Comparison of ENCODE assay signal across 10 mouse cellular contexts in the genomic region with DNA sequence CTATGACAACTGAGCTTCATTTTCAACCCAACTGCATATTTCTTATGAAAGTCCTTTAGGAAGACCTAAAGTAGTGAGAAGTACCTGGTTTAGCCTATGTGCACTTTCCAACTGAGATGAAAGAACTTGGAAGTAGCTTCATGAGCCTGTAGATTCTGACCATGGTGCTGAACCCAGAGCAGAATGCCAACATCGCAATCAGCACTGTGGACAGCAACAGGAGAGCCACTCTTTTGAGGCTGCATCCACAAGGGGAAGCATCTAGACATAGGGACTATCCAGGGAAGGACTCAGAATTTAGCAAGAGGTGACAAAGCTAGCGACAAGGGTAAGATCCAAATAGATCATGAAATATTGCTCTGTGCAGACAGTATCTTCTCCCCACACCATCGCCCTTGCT. TPM values are rescaled to one million over a fixed set of nuclear protein-coding genes. Genes with fewer than 3 reads are reported as not detected.
A peak's percentile ranks its signal among the peaks of the same experiment; 100 is the strongest.
DNase-seq lines count a peak whose midpoint lies in the region; ATAC-seq and TF ChIP-seq lines count a peak whose summit lies in the region.
"Had no signal": no experiment of that assay in that cellular context is flagged by ENCODE, and none has a peak within 500 bp of the region (broad histone marks: within the 10 kb centered on the region; RNA-seq: fewer than 3 reads in every experiment).

No protein-coding gene starts in this region.

- no peaks in the 10 kb centered on the region for H3K27me3 ChIP-seq in heart, postnatal 0 days (ENCODE audit: control insufficient read depth, insufficient read depth, low read length)
- H3K27me3 ChIP-seq in myocyte (ENCODE audit: control insufficient read depth, insufficient read depth, insufficient read length) = no peaks in the 10 kb centered on the region
- H3K27me3 ChIP-seq: heart, embryonic 15.5 days had no signal

- TF ChIP-seq EP300 in heart, postnatal 0 days (IDR thresholded peaks at IDR 0.05; ENCODE audit: low read depth) = no peak

- no peak for TF ChIP-seq POLR2A in myocyte (IDR thresholded peaks at IDR 0.05; ENCODE audit: insufficient read length, low read depth)

- 27% methylated on average over 3 of the region's 3 CpGs for WGBS in heart, postnatal 0 days

- H3K4me1 ChIP-seq in heart, postnatal 0 days (ENCODE audit: control insufficient read depth, insufficient read depth) = no peaks in the 10 kb centered on the region
- H3K4me1 ChIP-seq: heart, embryonic 15.5 days; midbrain, embryonic 10.5 days had no signal

- no peak overlapping the region for H3K4me2 ChIP-seq in heart, postnatal 0 days (ENCODE audit: low read depth, low read length)
- no peak overlapping the region for H3K4me2 ChIP-seq in myocyte (ENCODE audit: low read depth)
- H3K4me2 ChIP-seq: heart, embryonic 15.5 days had no signal

- H3K27ac ChIP-seq in heart, postnatal 0 days (ENCODE audit: low read depth) = no peak overlapping the region
- H3K27ac ChIP-seq: heart, embryonic 15.5 days; midbrain, embryonic 10.5 days had no signal

- H3ac ChIP-seq in myocyte (ENCODE audit: control insufficient read depth, insufficient read length) = no peak overlapping the region

- H3K9me3 ChIP-seq in heart, postnatal 0 days (replicated peaks; ENCODE audit: control insufficient read depth, low read length) = no peaks in the 10 kb centered on the region
- H3K9me3 ChIP-seq: heart, embryonic 15.5 days; midbrain, embryonic 10.5 days had no signal

- ATAC-seq in heart, postnatal 0 days (ENCODE audit: insufficient read depth, low read depth) = no peak
- no peak for ATAC-seq in inflammation-experienced regulatory T-cells, adult 6 months

- peak; percentile 24 for TF ChIP-seq CTCF in heart, postnatal 0 days (IDR thresholded peaks at IDR 0.05; ENCODE audit: low read depth)

- no peak overlapping the region for H3K9ac ChIP-seq in heart, postnatal 0 days (replicated peaks; ENCODE audit: low read depth, low read length)
- H3K9ac ChIP-seq: heart, embryonic 15.5 days had no signal

- no peak overlapping the region for H3K4me3 ChIP-seq in heart, postnatal 0 days (ENCODE audit: low read depth, low read length)
- no peak overlapping the region for H3K4me3 ChIP-seq in myocyte
- H3K4me3 ChIP-seq: heart, embryonic 15.5 days; midbrain, embryonic 10.5 days had no signal

- DNase-seq in layer of hippocampus, postnatal 10 days (ENCODE audit: low spot score in 2 of 2) = peak; percentile 21 to 27
- no peak for DNase-seq in layer of hippocampus, postnatal 25 days (ENCODE audit: extremely low spot score in 1 of 2, low spot score in 1 of 2)
- DNase-seq in ZHBTc4 (ENCODE audit: low read depth, low spot score) = peak; percentile 77
- DNase-seq in heart, postnatal 0 days (ENCODE audit: low spot score) = peak; percentile 53
- no peak for DNase-seq in left cerebral cortex, adult 18-20 months (ENCODE audit: low spot score in 2 of 2)
- no peak for DNase-seq in frontal cortex, postnatal 25 days (ENCODE audit: low spot score in 2 of 2)

- H3K79me2 ChIP-seq in myocyte (ENCODE audit: control insufficient read depth, insufficient read depth) = no peaks in the 10 kb centered on the region

- no peaks in the 10 kb centered on the region for H3K36me3 ChIP-seq in heart, postnatal 0 days (replicated peaks; ENCODE audit: control insufficient read depth, insufficient read depth, low read length)
- no peaks in the 10 kb centered on the region for H3K36me3 ChIP-seq in myocyte (ENCODE audit: control insufficient read depth, insufficient read depth)
- H3K36me3 ChIP-seq: heart, embryonic 15.5 days; midbrain, embryonic 10.5 days had no signal

TF ChIP-seq in myocyte, 11 proteins besides CTCF, POLR2A, EP300 and RAD21:
- TF ChIP-seq MAX (IDR thresholded peaks at IDR 0.05; ENCODE audit: low read depth) = peak; percentile 94
- no peak for TF ChIP-seq POLR2AphosphoS2 (IDR thresholded peaks at IDR 0.05; ENCODE audit: insufficient read length, low read depth)
- TF ChIP-seq REST (IDR thresholded peaks at IDR 0.05; ENCODE audit: insufficient read depth, insufficient read length) = peak; percentile 100
- no peak for TF ChIP-seq USF1 (IDR thresholded peaks at IDR 0.05; ENCODE audit: low read depth)
- no peak for TF ChIP-seq TCF12 (IDR thresholded peaks at IDR 0.05; ENCODE audit: insufficient read depth, poor library complexity, severe bottlenecking)
- TF ChIP-seq MYOD1 (IDR thresholded peaks at IDR 0.05; ENCODE audit: control insufficient read depth in 1 of 3, insufficient read length in 2 of 3, low read depth in 2 of 3) = no peak
- no peak for TF ChIP-seq SRF (IDR thresholded peaks at IDR 0.05; ENCODE audit: control insufficient read depth, insufficient read length, low read depth)

RNA-seq across cellular contexts. Expression of a gene that starts 13.8 kb away (rescaled TPM):
- total RNA-seq in layer of hippocampus, postnatal 10 days (2021) = 1 to 10 TPM; 1.7 to 2.6 TPM
- 1 to 10 TPM in 1 of 2 experiments, under 1 TPM in 1; 0.75 to 1.4 TPM for total RNA-seq in layer of hippocampus, postnatal 25 days (2021)
- 34.0 and 37.4 TPM in 2 replicates for total RNA-seq in heart, postnatal 0 days (2014; rRNA removed; ENCODE audit: low replicate concordance)
- polyA plus RNA-seq in heart, postnatal 0 days (2015; fragmentation: Nextera tagmentation; extraction: Ambion mirVana) = 21.0 and 25.0 TPM in 2 replicates
- polyA plus RNA-seq in myocyte (2012; fragmentation: generic; extraction: Trizol) = 26.5 TPM
- not detected for polyA plus RNA-seq in inflammation-experienced regulatory T-cells, adult 6 months (2017; shearing (Covaris generic))
- 1 to 10 TPM; 3.6 to 4.1 TPM for total RNA-seq in left cerebral cortex, adult 18-20 months (2021)

RNA-seq across cellular contexts. Expression of a gene that starts 28.3 kb away (rescaled TPM):
- 1 to 10 TPM; 4.2 to 5.0 TPM for total RNA-seq in layer of hippocampus, postnatal 10 days (2021)
- 1 to 10 TPM; 5.3 to 6.0 TPM for total RNA-seq in layer of hippocampus, postnatal 25 days (2021)
- 0.27 and 3.1 TPM in 2 replicates for total RNA-seq in heart, postnatal 0 days (2014; rRNA removed; ENCODE audit: low replicate concordance)
- polyA plus RNA-seq in heart, postnatal 0 days (2015; fragmentation: Nextera tagmentation; extraction: Ambion mirVana) = 3.6 and 3.8 TPM in 2 replicates
- 3.2 TPM for polyA plus RNA-seq in myocyte (2012; fragmentation: generic; extraction: Trizol)
- polyA plus RNA-seq in inflammation-experienced regulatory T-cells, adult 6 months (2017; shearing (Covaris generic)) = 1 to 10 TPM; 6.3 to 9.5 (median 7.2) TPM
- total RNA-seq in left cerebral cortex, adult 18-20 months (2021) = 1 to 10 TPM; 6.0 to 6.9 TPM

RNA-seq across cellular contexts. Expression of a gene that starts 41.6 kb away (rescaled TPM):
- total RNA-seq in layer of hippocampus, postnatal 10 days (2021) = 100 to 1,000 TPM; 164 to 177 TPM
- total RNA-seq in layer of hippocampus, postnatal 25 days (2021) = 100 to 1,000 TPM; 109 to 181 TPM
- 112 and 139 TPM in 2 replicates for total RNA-seq in heart, postnatal 0 days (2014; rRNA removed; ENCODE audit: low replicate concordance)
- 12.9 and 16.0 TPM in 2 replicates for polyA plus RNA-seq in heart, postnatal 0 days (2015; fragmentation: Nextera tagmentation; extraction: Ambion mirVana)
- polyA plus RNA-seq in myocyte (2012; fragmentation: generic; extraction: Trizol) = 33.3 TPM
- polyA plus RNA-seq in inflammation-experienced regulatory T-cells, adult 6 months (2017; shearing (Covaris generic)) = 10 to 100 TPM; 22.6 to 40.2 (median 24.9) TPM
- total RNA-seq in left cerebral cortex, adult 18-20 months (2021) = 100 to 1,000 TPM; 125 to 149 TPM

RNA-seq across cellular contexts. Expression of a gene that starts 59.1 kb away (rescaled TPM):
- not detected for total RNA-seq in layer of hippocampus, postnatal 10 days (2021)
- not detected for total RNA-seq in layer of hippocampus, postnatal 25 days (2021)
- total RNA-seq in heart, postnatal 0 days (2014; rRNA removed; ENCODE audit: low replicate concordance) = not detected in 2 replicates
- polyA plus RNA-seq in heart, postnatal 0 days (2015; fragmentation: Nextera tagmentation; extraction: Ambion mirVana) = 0.20 and 0.30 TPM in 2 replicates
- not detected for polyA plus RNA-seq in myocyte (2012; fragmentation: generic; extraction: Trizol)
- not detected for polyA plus RNA-seq in inflammation-experienced regulatory T-cells, adult 6 months (2017; shearing (Covaris generic))
- total RNA-seq in left cerebral cortex, adult 18-20 months (2021) = under 1 TPM in 1 of 2 experiments, not detected in 1; 0.16 TPM
- polyA plus RNA-seq: midbrain, embryonic 10.5 days had no signal

RNA-seq across cellular contexts. Expression of a gene that starts 59.2 kb away (rescaled TPM):
- total RNA-seq in layer of hippocampus, postnatal 10 days (2021) = 100 to 1,000 TPM; 610 to 702 TPM
- total RNA-seq in layer of hippocampus, postnatal 25 days (2021) = 100 to 1,000 TPM; 625 to 681 TPM
- total RNA-seq in heart, postnatal 0 days (2014; rRNA removed; ENCODE audit: low replicate concordance) = 4.2 and 5.0 TPM in 2 replicates
- 0.45 and 1.1 TPM in 2 replicates for polyA plus RNA-seq in heart, postnatal 0 days (2015; fragmentation: Nextera tagmentation; extraction: Ambion mirVana)
- polyA plus RNA-seq in myocyte (2012; fragmentation: generic; extraction: Trizol) = 0.10 TPM
- under 1 TPM; 0.47 to 0.95 (median 0.62) TPM for polyA plus RNA-seq in inflammation-experienced regulatory T-cells, adult 6 months (2017; shearing (Covaris generic))
- 100 to 1,000 TPM; 597 TPM for total RNA-seq in left cerebral cortex, adult 18-20 months (2021)

Comparison
In these comparisons a context has a peak if more than half of its experiments do, and no peak if none do; other contexts are left out.
1. DNase-seq: peak in layer of hippocampus, postnatal 10 days (2 of 2), ZHBTc4 (single experiment) and heart, postnatal 0 days (single experiment); none in layer of hippocampus, postnatal 25 days (0 of 2), left cerebral cortex, adult 18-20 months (0 of 2) and frontal cortex, postnatal 25 days (0 of 2).